Mouse (Mus musculus): ENCODE measurements around the gene Pgm5.

Pgm5 gene

DNA sequence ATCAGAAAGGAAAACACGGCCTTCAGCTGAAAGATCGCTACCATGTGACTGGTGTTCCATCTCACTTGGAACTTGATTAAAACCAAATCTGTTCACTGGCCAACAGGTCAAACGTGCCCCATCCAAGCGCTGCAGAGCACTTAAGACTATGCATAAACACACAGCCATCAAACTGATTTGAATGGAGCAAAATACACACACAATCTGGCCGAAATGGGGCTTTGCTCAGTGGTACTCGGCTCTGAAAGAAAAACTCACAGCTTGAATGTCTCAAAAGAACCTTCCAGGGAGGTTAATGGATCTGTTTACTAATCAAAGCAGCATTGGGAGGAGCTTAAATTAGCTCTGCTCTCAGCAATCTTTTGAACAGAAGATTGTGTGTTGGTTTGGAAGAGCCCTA lies 81.7 kb downstream of the Pgm5 start:
- no peak for DNase-seq (ENCODE audit: low spot score in 2 of 2)

DNA sequence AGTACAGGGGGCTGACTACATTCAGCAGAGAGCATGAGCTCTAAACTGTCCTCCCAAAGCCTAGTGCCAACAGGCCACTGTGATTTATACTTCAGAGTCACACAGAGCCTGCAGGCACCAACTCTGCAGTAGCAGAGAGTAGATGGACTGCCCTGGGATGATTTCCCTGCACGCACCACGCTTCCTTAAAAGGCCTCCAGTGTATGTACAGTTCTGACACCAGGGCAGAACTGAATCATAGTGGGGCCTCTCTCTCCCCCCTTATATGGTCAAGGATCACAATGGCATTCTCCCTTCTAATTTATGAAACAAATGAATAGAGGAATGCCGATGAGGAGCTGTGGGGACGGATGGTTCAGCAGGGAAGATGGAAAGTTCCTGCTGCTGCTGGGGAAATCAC lies 91.3 kb downstream of the Pgm5 start:
- DNase-seq (ENCODE audit: low spot score in 2 of 2), result no peak

DNA sequence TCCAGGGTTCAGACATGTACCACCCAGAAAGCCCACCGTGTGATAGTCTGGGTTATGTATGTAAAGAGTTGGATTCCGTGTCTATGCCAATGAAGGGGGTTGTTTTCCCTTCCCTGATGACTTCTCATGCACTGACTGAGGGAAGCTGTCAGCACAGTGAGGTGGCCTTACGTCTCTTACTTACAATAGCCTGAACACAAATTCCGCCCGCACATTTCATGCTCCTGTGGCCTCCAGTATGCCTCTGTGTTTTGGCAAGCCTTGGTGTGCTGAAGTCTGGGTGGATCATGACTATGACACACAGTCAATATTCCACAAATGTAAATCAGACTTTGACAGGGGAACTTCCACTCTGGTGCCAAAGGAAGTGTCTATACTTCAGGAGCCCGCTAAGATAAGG lies 94.3 kb downstream of the Pgm5 start:
- no peak for DNase-seq (ENCODE audit: low spot score in 2 of 2)

DNA sequence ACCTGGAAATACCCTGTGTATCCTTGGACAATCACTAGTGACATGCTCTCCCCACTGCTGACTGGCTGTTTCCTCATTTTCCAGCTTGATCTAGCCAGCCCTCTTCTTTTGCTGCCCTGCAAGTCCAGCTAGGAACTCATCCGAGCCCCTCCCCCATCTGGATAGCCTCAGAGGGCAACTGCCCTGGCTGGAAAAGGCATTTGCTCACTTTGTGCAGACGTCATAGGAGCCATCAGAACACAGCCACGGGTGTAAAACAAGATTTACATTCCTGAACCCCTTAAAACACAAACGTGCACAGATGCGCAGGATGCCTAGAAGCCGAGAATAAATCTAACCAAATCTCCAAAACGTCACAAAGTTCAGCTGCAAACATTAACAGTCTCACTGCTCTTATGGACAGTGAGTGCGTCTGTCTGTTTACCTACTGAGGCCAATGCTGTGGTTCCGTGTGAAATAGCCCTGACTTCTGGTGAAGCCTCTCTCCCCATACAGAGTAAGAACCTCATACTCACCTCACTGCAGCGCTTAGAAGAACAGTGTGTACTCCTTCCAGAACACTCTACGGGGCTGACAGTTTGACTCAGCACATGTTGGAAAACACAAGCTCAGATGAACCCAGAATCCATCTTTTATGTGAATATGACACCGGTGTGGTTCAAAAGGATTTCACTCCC lies 99.0 kb downstream of the Pgm5 start:
- DNase-seq (ENCODE audit: low spot score in 2 of 2), result no peak

DNA sequence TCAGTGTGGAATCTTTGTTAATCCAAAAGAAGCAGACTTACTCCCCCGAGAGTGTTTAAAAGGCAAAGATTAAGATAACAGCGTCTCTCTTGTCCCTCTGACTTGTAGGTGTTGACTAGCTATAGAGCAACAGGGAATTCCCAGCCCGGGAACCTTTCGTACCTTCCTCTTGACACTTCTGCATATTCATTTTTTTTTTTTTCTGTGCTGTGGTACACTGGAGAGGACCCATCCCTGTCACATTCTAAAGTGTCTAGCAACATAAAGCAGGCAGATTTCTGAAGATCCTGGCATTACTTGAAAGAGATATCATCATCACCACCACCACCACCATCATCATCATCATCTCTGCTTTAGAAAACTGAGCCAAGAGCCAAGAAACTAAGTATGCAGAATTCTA lies 105.0 kb downstream of the Pgm5 start:
- DNase-seq (ENCODE audit: low spot score in 2 of 2), result no peak

DNA sequence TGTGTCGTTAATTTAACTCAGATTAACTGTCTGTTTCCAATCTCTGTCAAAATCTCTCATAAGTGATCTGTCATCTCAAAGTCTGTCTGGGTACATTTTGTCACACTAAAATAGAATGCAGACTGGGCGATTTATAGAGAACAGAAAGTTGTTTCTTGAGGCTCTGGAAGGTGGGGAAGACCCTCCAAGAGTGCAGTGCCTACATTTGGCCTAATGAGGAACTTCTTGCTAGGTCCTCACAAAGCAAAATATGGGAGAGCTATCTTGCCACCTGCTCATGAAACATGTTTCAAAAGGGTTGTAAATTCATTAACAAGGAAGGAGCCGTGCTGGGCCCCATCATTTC lies 107.2 kb downstream of the Pgm5 start:
- no peak for DNase-seq (ENCODE audit: low spot score in 2 of 2)

DNA sequence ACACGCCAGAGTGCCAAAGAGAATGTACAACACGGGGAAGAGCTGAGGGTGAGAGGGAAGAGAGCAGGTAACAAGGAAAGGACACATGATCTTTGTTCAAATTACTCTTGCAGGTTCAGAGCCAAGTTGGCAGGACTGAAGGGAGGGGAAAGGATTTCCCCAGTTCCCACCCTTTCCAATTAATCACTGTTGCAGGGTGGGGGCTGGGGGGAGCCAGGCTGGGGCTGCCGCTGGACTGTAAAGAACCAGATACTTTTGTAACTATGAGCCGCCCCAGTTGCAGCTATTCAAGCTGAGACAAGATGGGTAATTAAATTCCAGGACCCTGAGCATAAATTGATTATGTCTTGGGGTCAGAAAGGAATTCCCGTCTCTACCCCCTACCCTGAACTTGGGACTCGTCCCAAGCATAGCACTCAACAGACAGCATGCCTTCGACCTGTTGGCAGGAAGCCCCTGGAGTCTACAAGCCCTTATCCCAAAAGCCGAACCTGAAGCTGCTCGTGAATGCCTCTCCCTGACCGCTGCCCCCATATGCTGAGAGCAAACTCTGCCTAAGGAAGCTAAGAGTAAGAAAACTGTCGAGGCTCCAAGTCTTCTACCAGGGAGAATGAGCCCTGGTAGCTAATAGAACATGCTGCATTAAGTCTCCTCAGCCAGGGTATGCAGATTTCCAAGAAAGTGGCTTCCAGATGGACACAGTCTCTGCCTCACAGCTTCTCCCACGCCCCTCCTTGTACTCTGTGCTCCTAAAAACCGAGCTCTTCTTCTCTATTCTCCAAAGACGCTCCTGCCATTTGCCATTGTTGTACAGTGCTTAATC lies 107.8 kb downstream of the Pgm5 start:
- no peak for DNase-seq (ENCODE audit: low spot score in 2 of 2)

DNA sequence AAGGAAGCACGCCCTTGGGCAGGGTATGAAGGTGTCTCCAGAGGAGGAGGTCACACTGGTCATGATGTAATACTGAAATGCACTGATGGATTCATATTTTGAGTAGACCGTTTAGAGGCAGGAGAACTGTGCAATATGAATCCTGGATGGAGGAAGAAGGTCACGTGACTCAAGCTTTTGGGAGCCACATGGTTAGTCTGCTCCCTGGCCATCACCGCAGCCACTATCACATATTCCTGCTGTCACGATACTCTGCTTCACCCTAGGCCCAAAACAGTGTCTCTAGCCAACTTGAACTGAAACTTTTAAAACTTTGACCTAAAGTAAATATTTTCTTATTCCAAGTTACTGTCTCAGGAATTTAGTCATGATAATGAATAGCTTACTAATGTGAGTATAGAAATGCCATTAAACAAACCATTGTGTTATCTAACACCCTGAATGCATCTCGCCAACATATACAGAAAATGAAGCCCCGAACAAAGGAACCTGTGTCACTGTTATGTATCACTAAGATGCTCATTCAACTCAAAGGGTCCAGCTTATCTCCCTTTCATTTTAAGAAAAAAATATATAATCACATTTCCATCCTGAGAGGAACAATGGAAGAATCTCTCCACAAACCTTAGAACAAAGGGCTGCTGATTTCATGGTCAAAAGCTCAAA lies 108.6 kb downstream of the Pgm5 start:
- DNase-seq (ENCODE audit: low spot score in 2 of 2), result no peak

DNA sequence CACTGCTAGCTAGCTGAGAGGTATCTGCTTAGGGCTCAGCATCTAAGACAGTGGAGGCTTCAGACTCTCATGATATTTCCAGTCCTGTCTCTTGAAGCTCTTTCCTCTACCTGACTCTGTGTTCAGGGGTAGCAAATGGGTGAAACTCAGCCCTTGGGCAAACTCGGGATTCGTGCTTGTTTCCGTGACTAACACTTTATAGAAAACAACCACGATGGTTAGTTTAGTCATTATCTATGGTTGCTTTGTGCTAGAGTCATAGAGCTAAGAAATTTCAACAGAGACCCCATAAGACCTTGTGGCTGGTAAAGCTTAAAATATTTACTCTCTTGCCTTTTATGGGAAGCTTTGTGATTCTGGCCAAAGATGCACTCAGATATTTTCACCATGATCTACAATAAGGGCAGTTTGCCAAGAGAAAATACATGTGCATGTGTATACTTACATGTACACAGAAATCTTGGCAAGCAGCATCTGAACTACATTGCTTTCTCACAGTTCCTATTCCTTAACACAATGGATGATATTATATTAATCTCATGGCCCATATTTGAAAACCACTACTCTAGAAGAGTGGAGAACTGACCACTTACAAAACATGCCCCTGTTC lies 115.3 kb downstream of the Pgm5 start:
- DNase-seq (ENCODE audit: low spot score in 2 of 2), result no peak

DNA sequence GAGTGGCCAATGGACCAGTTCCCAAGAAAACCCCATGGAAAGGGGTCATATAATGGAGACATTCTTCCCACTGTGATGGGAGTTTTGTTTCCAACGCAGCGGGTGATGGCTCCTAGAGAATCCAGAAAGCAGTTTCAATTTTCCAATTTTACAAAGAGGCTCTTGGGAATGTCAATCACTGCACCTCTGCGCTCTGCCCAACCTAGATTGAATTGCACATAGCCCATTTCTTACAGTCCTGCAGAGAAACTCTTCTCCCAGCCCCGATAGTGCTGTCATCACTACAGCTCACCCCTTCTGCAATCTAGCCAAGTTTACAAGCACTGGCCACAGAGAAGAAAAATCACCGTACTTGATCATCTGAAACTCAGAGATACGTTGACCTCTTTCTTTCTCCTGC lies 119.0 kb downstream of the Pgm5 start:
- DNase-seq (ENCODE audit: low spot score in 2 of 2), result no peak

DNA sequence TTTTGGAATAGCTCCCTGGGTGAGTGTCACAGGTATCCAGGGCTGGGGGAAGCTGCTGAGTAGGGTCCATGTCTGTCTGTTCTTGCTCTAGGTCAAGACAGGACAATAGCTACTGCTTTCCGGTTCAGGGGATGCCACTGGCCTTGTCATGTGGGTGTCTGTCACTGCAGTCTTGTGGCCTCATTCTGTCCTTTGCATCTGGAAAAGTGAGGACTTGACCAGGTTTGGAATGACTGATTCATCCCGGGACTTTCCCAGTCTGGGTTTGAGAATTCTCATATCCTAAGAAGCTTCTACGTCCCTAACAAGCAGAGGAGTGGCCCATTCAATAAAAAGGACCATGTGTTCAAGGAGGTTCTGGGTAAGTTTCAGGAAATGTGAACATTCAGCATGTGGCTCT lies 122.9 kb downstream of the Pgm5 start:
- DNase-seq (ENCODE audit: low spot score in 2 of 2), result no peak

DNA sequence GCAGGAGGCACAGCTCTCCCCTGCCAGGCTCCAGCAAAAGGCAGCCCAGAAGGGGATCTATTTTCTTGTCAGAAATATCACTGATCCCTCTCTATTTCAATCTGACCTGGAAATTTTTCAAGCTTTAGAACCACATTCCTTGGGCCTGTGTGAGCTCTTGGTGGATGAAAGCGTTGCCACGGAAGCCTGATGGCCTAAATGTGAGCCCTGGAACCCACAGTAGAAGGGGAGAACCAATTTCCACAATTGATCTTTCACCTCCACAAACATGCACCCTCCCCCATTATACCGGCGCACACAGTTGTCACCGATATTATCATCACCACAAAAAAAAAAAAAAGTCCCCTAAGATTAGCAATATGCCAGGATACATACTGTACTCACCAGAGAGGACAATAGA lies 123.6 kb downstream of the Pgm5 start:
- no peak for DNase-seq (ENCODE audit: low spot score in 2 of 2)

DNA sequence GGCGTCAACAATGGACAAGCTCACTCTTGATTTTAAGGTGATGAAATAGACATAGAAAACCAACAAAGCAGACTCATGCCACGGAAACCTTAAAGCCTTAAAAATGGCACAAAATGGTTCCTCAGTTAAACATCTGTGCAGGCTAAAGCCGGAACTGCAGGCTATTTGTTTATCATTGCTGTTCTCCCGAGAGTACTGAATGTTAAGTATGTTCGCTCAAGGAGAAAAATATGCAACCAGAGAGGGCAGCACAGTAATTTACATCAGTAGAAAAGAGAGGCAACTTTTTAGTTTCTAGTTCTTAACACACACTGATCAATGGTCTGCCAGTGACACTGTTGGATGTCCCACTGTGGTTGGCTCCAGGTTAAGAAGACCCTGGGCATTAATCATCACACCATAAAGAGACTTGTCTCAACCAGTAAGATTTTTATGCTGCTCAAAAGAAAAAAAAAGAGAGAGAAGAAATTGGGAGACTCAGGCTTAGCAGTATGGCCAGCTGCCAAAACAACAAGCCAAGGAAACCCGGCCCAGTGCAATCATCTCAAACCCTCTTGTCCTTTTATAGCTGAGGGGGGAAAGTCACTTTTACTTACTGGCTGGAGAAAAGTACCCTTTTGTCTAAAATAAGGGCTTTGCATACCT lies 126.0 kb downstream of the Pgm5 start:
- no peak for DNase-seq (ENCODE audit: low spot score in 2 of 2)

DNA sequence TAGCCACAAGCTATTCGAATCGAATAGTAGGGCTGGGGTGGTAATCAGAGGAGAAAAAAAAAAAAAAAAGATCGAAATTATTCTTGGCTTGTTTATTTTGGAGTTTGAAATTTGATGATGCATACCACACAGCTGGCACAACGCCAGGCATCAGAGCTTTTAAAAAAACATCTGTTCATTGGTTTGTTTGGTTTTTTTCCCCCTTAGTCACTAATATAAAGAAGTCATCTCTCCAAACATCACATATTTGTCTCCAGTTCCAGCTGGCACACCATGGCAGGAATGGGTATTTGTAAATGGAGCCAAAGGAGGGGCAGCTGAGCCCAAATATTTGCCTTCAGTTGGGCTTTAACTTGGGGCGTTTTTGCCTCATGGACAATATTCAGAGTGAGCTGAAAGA lies 131.0 kb downstream of the Pgm5 start:
- DNase-seq (ENCODE audit: low spot score in 2 of 2), result no peak

DNA sequence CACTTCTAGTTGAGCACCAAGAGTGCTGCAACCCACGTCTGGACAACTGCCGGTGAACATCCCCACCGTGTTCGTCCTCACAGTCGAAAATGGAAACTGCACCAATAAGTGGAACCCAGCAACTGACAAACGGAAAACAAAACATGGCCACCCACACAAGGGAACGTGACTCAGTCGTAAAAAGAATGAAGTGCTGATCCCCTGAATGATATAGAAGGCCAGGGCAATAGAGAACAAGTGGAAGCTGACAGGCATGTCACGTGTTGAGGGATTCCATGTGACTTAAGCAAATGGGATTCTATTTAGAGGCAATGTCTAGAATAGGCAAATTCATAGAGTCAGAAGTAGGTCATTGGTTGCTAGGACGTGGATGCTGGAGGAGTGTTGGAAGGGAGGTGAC lies 137.3 kb downstream of the Pgm5 start:
- no peak for DNase-seq (ENCODE audit: low spot score in 2 of 2)

DNA sequence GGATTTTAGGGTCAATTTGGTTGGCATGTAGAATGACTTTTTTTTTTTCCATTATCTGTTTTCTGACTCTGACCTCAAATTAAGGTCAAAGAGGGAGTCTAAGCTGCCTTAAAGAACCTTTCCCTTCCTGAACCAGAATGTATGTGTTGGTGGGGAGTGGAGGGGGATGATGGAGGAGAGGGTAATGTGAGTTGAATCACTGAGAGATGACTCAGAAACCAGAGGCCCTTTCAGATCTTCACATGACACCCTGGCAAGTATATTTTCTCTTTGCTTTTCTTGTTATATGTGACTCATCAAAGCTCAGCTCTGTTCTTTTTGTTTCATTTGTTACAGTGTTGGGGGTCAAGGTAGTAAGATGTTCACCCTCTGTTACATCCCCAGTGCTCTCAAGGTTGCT lies 141.2 kb downstream of the Pgm5 start:
- no peak for DNase-seq (ENCODE audit: low spot score in 2 of 2)

DNA sequence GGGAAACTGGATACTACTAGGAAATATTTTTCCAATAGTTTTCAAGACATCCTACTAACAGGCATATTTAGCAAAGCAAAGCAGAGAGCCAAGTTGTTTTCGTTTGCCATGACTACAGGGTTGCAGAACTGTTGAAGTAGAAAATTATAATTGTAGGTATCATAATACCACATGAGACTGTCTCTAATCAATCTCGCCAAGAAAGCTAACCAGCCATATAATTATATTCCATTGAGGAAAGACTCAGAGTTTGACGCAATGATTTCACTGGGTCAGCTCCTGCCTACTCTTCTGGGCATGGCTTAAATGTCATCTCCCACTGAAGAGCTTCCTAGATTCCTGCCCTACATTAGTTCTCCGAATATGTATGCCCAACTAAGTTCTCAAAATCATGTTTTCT lies 142.2 kb downstream of the Pgm5 start:
- no peak for DNase-seq (ENCODE audit: low spot score in 2 of 2)

DNA sequence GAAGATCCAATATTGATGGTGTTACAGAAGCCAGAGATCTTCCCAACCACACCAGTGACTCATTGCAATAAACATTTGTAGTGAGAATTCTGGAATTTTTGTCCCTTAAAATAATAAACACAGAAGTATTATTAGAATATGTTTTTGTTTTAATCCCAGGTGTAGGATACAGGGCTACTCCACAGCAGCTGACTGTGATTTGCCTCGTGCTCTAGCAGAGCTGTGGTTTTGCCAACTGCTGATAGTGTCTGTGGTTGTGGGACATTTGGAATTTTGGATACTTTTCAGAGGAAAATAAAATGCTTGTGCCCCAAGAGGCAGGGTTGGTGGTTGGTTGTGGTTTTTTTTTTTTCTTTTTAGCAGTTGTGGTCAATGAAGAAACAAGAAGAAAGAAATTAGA lies 143.6 kb downstream of the Pgm5 start:
- no peak for DNase-seq (ENCODE audit: low spot score in 2 of 2)

DNA sequence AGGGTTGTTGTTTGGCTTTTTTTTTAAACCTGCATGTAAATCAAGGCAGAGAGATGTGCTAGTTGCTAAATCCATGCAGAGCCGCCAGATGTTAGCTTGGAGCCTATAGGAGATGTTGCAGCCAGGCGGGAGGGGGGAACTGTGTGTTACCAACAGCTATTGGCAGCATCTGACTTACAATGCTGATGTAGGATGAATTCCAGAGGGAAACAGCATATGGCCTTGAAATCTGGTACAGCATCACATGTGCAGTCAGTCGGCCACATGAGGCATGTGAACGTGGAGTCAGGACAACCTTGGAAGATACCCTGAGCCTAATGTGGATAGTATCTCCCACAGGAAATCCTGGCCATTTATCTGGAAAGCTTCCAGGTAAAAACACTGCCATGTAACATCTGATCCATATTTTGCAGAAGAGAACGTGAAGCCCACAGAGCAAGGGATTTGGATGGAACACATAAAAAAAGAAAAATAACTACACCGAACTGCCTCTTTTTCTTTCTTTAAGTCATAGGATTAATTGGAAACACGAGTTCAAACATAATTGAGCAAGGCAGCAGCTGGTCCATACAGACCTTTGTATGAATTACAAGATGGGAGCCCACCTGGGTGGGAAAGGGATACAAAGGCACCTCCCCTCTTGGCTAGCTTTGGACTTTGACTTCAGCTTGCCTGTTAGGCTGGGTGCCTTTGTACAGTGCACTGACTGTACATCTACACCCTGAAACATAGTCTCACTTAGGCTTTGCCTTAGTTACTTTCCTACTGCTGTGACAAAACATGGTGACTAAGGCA lies 145.2 kb downstream of the Pgm5 start:
- no peak for DNase-seq (ENCODE audit: low spot score in 2 of 2)

DNA sequence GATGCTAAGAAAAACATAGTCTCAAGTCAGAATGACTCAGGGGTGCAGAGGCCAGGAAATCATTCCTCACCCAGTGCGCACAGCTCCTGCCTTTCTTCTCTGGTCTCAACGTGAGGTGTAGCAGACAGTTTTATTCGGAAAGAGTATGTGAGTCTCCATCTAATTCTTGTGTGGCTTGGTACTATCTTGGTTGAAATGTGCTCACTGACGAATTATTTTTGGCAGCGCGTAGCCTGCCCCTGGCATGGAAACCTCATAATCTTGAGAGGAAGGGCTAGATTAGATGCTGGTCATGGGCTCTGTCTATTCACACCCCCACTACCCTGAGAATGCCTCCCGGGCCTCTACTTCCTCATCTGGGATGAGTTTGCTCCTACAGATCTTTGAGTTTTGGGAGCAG lies 153.6 kb downstream of the Pgm5 start:
- no peak for DNase-seq (ENCODE audit: low spot score in 2 of 2)
